Mouse (Mus musculus): ENCODE measurements around the gene 1700113H08Rik. TPM values are rescaled to one million over a fixed set of nuclear protein-coding genes. Genes with fewer than 3 reads are reported as not detected.

1700113H08Rik gene
- polyA plus RNA-seq, 1 experiment from 2014 or later: not detected

- Histone ChIP-seq H3K9ac (ENCODE audit: low read length) (no peak overlapping the region), H3K27me3 (ENCODE audit: control insufficient read depth, insufficient read depth, low read length) (no peaks in the 10 kb centered on the region), H3K27ac (replicated peaks; ENCODE audit: low read depth, low read length) (no peak overlapping the region), H3K36me3 (ENCODE audit: control insufficient read depth, insufficient read depth, low read length) (no peaks in the 10 kb centered on the region), H3K4me3 (ENCODE audit: low read depth, low read length) (no peak overlapping the region), H3K4me1 (ENCODE audit: control insufficient read depth, insufficient read depth, low read length) (no peaks in the 10 kb centered on the region), H3K9me3 (ENCODE audit: control insufficient read depth, low read length) (no peaks in the 10 kb centered on the region), H3K4me2 (ENCODE audit: low read depth, severe bottlenecking) (no peak overlapping the region)
- ATAC-seq (ENCODE audit: insufficient number of reproducible peaks, low FRiP score, low TSS enrichment, low read depth): no peak
- 85% methylated on average over 9 of the region's 9 CpGs for WGBS
- no peak for DNase-seq (ENCODE audit: low spot score)
Measured at GRCm38 (mm10) chr10:87159781-87160180, 101.9 kb downstream of the 1700113H08Rik start.

- Histone ChIP-seq H3K36me3 (ENCODE audit: control insufficient read depth, insufficient read depth, low read length) (no peaks in the 10 kb centered on the region), H3K27ac (replicated peaks; ENCODE audit: low read depth, low read length) (no peak overlapping the region), H3K4me3 (ENCODE audit: low read depth, low read length) (no peak overlapping the region), H3K27me3 (ENCODE audit: control insufficient read depth, insufficient read depth, low read length) (no peaks in the 10 kb centered on the region), H3K4me1 (ENCODE audit: control insufficient read depth, insufficient read depth, low read length) (no peaks in the 10 kb centered on the region), H3K9ac (ENCODE audit: low read length) (no peak overlapping the region), H3K4me2 (ENCODE audit: low read depth, severe bottlenecking) (no peak overlapping the region), H3K9me3 (ENCODE audit: control insufficient read depth, low read length) (no peaks in the 10 kb centered on the region)
- WGBS: 74% methylated on average over 7 of the region's 7 CpGs
- DNase-seq (ENCODE audit: low spot score): no peak
- no peak for ATAC-seq (ENCODE audit: insufficient number of reproducible peaks, low FRiP score, low TSS enrichment, low read depth)
Measured at GRCm38 (mm10) chr10:87196123-87196756, 138.4 kb downstream of the 1700113H08Rik start.

- Histone ChIP-seq H3K4me1 (ENCODE audit: control insufficient read depth, insufficient read depth, low read length) (no peaks in the 10 kb centered on the region), H3K36me3 (ENCODE audit: control insufficient read depth, insufficient read depth, low read length) (no peaks in the 10 kb centered on the region), H3K27me3 (ENCODE audit: control insufficient read depth, insufficient read depth, low read length) (no peaks in the 10 kb centered on the region), H3K9ac (ENCODE audit: low read length) (no peak overlapping the region), H3K27ac (replicated peaks; ENCODE audit: low read depth, low read length) (no peak overlapping the region), H3K4me3 (ENCODE audit: low read depth, low read length) (no peak overlapping the region), H3K4me2 (ENCODE audit: low read depth, severe bottlenecking) (no peak overlapping the region), H3K9me3 (ENCODE audit: control insufficient read depth, low read length) (no peaks in the 10 kb centered on the region)
- ATAC-seq (ENCODE audit: insufficient number of reproducible peaks, low FRiP score, low TSS enrichment, low read depth): no peak
- WGBS: 88% methylated on average over 2 of the region's 2 CpGs
- DNase-seq (ENCODE audit: low spot score): no peak
Measured at GRCm38 (mm10) chr10:87198720-87199119, 140.9 kb downstream of the 1700113H08Rik start.

- ATAC-seq (ENCODE audit: insufficient number of reproducible peaks, low FRiP score, low TSS enrichment, low read depth) (no peak), DNase-seq (ENCODE audit: low spot score) (no peak)
- H3K4me1 ChIP-seq (ENCODE audit: control insufficient read depth, insufficient read depth, low read length): no peaks in the 10 kb centered on the region
- no peak overlapping the region for H3K4me3 ChIP-seq (ENCODE audit: low read depth, low read length)
- no peak overlapping the region for H3K9ac ChIP-seq (ENCODE audit: low read length)
- 97% methylated on average over 1 of the region's 1 CpGs for WGBS
- no peaks in the 10 kb centered on the region for H3K9me3 ChIP-seq (ENCODE audit: control insufficient read depth, low read length)
- H3K27ac ChIP-seq (replicated peaks; ENCODE audit: low read depth, low read length): no peak overlapping the region
- H3K36me3 ChIP-seq (ENCODE audit: control insufficient read depth, insufficient read depth, low read length): no peaks in the 10 kb centered on the region
- H3K4me2 ChIP-seq (ENCODE audit: low read depth, severe bottlenecking): no peak overlapping the region
- no peaks in the 10 kb centered on the region for H3K27me3 ChIP-seq (ENCODE audit: control insufficient read depth, insufficient read depth, low read length)
Measured at GRCm38 (mm10) chr10:87209466-87209865, 151.6 kb downstream of the 1700113H08Rik start.

GRCm38 (mm10) chr10:87211046-87211445 lies 153.2 kb downstream of the 1700113H08Rik start:
- ATAC-seq (ENCODE audit: insufficient number of reproducible peaks, low FRiP score, low TSS enrichment, low read depth) (no peak), DNase-seq (ENCODE audit: low spot score) (no peak)
- Histone ChIP-seq H3K4me2 (ENCODE audit: low read depth, severe bottlenecking) (no peak overlapping the region), H3K36me3 (ENCODE audit: control insufficient read depth, insufficient read depth, low read length) (no peaks in the 10 kb centered on the region), H3K9me3 (ENCODE audit: control insufficient read depth, low read length) (no peaks in the 10 kb centered on the region), H3K27me3 (ENCODE audit: control insufficient read depth, insufficient read depth, low read length) (no peaks in the 10 kb centered on the region), H3K4me3 (ENCODE audit: low read depth, low read length) (no peak overlapping the region), H3K9ac (ENCODE audit: low read length) (no peak overlapping the region), H3K27ac (replicated peaks; ENCODE audit: low read depth, low read length) (no peak overlapping the region), H3K4me1 (ENCODE audit: control insufficient read depth, insufficient read depth, low read length) (no peaks in the 10 kb centered on the region)
- WGBS: 91% methylated on average over 4 of the region's 4 CpGs

GRCm38 (mm10) chr10:87212854-87213253 lies 155.0 kb downstream of the 1700113H08Rik start:
- DNase-seq (ENCODE audit: low spot score): no peak
- WGBS: 86% methylated on average over 2 of the region's 2 CpGs

GRCm38 (mm10) chr10:87230071-87230910 lies 172.4 kb downstream of the 1700113H08Rik start:
- H3K27ac ChIP-seq (replicated peaks; ENCODE audit: low read depth, low read length): no peak overlapping the region
- no peaks in the 10 kb centered on the region for H3K36me3 ChIP-seq (ENCODE audit: control insufficient read depth, insufficient read depth, low read length)
- H3K4me2 ChIP-seq (ENCODE audit: low read depth, severe bottlenecking): no peak overlapping the region
- H3K4me3 ChIP-seq (ENCODE audit: low read depth, low read length): no peak overlapping the region
- no peaks in the 10 kb centered on the region for H3K27me3 ChIP-seq (ENCODE audit: control insufficient read depth, insufficient read depth, low read length)
- H3K9ac ChIP-seq (ENCODE audit: low read length): no peak overlapping the region
- H3K4me1 ChIP-seq (ENCODE audit: control insufficient read depth, insufficient read depth, low read length): no peaks in the 10 kb centered on the region
- DNase-seq (ENCODE audit: low spot score) (no peak), ATAC-seq (ENCODE audit: insufficient number of reproducible peaks, low FRiP score, low TSS enrichment, low read depth) (no peak)
- no peaks in the 10 kb centered on the region for H3K9me3 ChIP-seq (ENCODE audit: control insufficient read depth, low read length)
- whole genome bisulfite sequencing: 70% methylated on average over 31 of the region's 31 CpGs

More at GRCm38 (mm10) chr10:87212854-87213253, 155.0 kb downstream of the 1700113H08Rik start:
- Histone ChIP-seq H3K27me3 (ENCODE audit: control insufficient read depth, insufficient read depth, low read length) (no peaks in the 10 kb centered on the region), H3K36me3 (ENCODE audit: control insufficient read depth, insufficient read depth, low read length) (no peaks in the 10 kb centered on the region), H3K9ac (ENCODE audit: low read length) (no peak overlapping the region), H3K9me3 (ENCODE audit: control insufficient read depth, low read length) (no peaks in the 10 kb centered on the region), H3K4me2 (ENCODE audit: low read depth, severe bottlenecking) (no peak overlapping the region), H3K4me3 (ENCODE audit: low read depth, low read length) (no peak overlapping the region), H3K4me1 (ENCODE audit: control insufficient read depth, insufficient read depth, low read length) (no peaks in the 10 kb centered on the region), H3K27ac (replicated peaks; ENCODE audit: low read depth, low read length) (no peak overlapping the region)
- ATAC-seq (ENCODE audit: insufficient number of reproducible peaks, low FRiP score, low TSS enrichment, low read depth): no peak

- H3K9ac ChIP-seq (ENCODE audit: low read length): no peak overlapping the region
- H3K4me3 ChIP-seq (ENCODE audit: low read depth, low read length): no peak overlapping the region
- H3K9me3 ChIP-seq (ENCODE audit: control insufficient read depth, low read length): no peaks in the 10 kb centered on the region
- ATAC-seq (ENCODE audit: insufficient number of reproducible peaks, low FRiP score, low TSS enrichment, low read depth): no peak
- no peaks in the 10 kb centered on the region for H3K4me1 ChIP-seq (ENCODE audit: control insufficient read depth, insufficient read depth, low read length)
- DNase-seq (ENCODE audit: low spot score): no peak
- no peak overlapping the region for H3K27ac ChIP-seq (replicated peaks; ENCODE audit: low read depth, low read length)
- WGBS: 82% methylated on average over 9 of the region's 9 CpGs
- H3K27me3 ChIP-seq (ENCODE audit: control insufficient read depth, insufficient read depth, low read length): no peaks in the 10 kb centered on the region
- no peak overlapping the region for H3K4me2 ChIP-seq (ENCODE audit: low read depth, severe bottlenecking)
- no peaks in the 10 kb centered on the region for H3K36me3 ChIP-seq (ENCODE audit: control insufficient read depth, insufficient read depth, low read length)
Measured at GRCm38 (mm10) chr10:87239332-87240008, 181.6 kb downstream of the 1700113H08Rik start.

All from limb, embryonic 11.5 days (tissue).